Mouse (Mus musculus) G1E-ER4 (cell line): ENCODE measurements around the gene 4921517D22Rik. TPM values are rescaled to one million over a fixed set of nuclear protein-coding genes. Genes with fewer than 3 reads are reported as not detected.

Experiments
- GATA1 ChIP-seq: IDR thresholded peaks from one replicate; pipeline ENCODE4 v1.8.0; 2012; ENCODE audit warnings: low read length, inconsistent platforms
- polyA plus RNA-seq: library from polyadenylated mRNA; stranded (reverse); fragments of >175 nt; gene quantifications from 2 replicates; pipeline ENCODE4 v1.2.3, GENCODE M21; 2012

4921517D22Rik gene
- polyA plus RNA-seq, 1 experiment = not detected

DNA sequence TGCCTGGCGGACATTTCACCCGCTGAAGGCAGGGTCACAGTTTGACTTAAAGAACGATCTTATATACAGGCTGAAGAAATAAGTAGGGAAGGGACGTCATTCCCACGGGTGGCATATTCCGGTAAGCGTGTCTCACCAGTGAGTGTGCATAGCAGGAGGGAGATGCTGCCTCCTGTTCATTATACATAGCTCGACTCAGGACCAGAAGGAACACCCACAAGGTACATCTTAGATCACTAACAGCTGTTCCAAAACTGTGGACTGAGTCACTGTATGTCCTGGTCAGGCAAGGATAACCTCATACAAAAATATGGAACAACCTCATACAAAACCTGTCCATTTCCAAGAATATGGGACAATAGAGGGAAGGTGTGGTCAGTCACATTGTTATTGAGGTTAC, 5.2 kb upstream of the 4921517D22Rik start:
- no peak for TF ChIP-seq GATA1

DNA sequence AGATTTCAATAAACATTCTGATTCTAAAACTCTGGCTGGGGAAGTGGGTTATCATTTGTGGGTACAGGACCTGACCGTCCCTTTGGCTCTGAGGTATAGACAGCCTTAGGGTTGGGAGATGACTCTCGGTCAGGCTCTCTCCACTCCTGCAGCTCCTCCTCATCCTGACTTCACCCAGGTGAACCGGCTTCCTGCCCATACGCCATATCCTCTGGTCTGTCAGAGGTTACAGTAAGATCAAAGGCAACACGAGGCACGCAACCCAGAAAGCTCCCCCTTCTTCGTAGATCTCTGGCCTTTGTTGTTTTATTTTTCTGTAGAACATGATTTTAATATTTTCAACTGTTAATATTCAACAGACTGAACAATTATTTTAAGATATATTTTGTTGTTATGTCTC, 1.9 kb upstream of the 4921517D22Rik start:
- TF ChIP-seq GATA1 = no peak

DNA sequence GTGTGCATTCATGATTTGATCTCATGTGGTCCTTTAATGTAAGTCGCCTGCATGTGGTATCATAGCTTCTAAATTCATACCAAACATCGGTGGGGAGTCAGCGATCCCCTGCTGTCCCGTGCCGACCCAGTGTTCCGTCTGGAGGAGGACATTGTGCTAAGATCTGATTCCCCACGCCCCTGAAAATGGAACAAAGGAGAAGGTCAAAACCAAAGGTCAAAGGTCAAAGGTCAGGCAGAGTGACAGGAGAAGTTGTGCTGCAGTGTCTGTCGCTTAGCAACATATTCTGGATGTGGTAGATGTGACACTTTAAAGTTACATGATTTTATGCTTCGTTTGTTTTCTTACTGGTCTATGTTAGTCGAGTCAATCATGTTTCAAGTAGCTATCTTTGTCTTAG, 2.4 kb downstream of the 4921517D22Rik start:
- no peak for TF ChIP-seq GATA1

DNA sequence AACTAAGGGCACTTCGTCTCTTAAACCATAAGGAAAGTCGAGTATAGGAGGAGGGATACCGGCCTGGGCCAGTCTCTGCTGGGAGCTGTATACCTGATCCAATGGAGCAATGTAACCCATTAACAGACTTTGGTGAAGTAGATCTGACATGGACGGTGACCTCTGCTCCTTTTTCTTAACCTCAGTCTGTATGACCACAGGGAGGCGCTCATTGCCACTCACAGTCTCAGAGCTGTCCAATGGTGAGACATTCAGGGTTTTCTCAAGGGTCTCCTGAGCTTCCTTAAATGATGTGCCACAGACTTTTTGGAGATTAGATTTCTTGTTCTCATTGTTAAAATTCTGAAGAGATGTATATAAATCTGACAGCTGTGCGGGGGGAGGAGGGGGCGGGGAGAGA, 3.3 kb downstream of the 4921517D22Rik start:
- no peak for TF ChIP-seq GATA1

DNA sequence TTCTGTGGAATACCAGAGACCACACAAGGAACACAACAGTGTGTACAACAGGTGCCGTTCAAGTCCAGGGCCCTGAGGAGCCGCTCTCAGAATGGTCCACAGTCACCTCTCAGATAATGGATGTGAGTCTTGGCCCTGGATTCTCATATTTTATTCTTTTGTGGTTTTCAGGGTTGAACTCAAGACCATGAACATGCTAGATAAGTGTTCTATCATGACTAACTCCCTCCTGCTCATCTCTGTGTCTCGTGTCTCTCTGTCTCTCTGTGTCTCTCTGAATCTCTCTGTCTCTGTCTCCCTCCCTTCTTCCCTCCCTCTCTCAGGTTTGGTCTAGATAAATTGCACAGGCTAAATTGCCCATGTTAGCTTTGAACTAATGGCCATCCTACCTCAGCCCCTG, 4.1 kb downstream of the 4921517D22Rik start:
- no peak for TF ChIP-seq GATA1

DNA sequence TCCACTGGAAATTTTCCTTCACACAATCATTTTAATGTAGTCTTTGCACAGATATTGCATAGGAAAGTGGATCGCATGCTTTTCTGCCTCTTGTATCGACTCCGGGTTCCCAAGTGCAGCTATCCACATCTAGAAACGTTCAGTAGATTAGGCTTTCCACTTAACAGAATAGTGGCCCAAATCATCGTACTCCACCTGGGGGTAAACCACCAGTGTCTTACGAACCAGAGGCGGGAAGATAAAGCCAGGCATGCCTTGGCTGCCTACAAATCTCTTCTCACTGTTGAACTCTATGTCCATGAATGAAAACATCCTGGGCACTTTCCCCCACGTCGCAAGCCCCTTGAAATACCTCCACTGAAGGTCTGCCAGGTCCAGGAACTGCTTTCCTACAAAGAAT, 4.6 kb downstream of the 4921517D22Rik start:
- TF ChIP-seq GATA1 = no peak

DNA sequence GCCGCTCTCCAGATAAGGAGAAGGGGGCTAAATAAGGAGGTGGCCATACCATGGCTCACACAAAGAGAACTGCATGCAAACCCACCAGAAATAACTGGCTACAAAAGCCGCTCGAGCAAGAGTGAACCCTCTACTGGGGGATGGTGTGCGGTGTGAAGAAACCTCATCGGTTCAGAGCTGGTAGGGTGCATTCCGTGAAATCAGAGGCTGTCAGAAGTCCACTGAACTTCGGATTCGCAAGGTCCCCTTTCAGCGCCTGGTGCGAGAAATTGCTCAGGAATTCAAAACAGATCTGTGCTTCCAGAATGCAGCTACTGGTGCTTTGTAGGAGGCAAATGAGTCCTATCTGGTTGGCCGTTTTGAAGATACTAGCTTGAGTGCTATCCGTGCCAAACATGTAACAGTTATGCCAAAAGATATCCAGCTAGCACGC, 5.6 kb downstream of the 4921517D22Rik start:
- TF ChIP-seq GATA1 = no peak

DNA sequence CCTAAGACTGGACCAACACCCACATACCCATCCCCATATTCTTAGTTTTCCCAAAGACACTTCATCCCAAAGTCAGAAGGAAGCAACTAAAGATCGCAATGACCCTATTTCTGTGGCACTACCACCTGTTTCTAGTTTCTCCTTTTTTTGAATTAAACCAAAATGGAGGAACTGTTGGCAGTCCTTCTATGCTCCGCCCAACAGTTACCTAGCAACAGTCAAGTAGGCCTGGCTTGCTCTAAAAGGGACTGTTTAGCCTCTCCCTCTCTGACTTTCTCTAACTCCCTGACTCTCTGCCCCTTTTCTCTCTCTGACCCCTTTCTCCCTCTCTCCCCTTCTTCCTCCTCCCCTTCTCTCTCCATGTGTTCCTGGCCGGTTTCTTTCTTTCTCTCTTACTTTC, 8.7 kb downstream of the 4921517D22Rik start:
- TF ChIP-seq GATA1 = no peak

DNA sequence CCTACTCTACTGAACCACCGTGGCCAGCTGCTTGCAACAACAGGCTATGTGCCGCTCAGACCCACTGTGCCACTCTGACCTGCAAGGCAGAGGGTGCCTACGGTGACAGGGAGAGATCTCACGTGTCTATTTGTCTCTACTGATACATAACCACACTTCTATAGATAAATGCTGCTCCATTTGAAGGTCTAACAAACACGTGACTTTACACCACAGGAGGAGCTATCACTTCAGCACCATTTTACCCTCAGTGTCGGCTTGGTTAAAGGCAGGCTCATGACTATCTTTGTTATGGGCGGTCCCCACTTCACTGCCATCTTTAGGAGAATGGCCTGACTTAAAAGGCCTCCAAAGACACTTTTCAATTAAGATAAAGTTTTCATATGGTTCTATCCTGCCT, 11.3 kb downstream of the 4921517D22Rik start:
- TF ChIP-seq GATA1 = peak; percentile 31

DNA sequence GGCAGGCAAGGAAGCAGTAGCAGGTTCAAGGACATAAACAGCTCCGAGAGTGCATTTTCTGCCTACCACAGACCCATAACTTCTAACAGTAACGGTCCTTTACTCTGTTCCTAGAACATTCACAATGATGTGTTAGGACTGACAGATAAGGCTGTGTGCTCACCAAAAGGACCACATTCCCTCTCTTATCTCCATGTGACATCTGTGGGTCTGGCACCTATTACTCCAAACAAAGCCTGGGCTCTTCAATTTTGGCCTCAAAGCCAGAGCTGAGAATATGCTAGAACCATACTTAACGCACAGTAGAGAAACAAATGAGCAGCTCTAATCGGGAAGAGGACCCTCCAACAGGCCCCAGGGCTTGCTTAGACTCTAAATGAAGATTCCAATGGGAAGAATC, 14.0 kb downstream of the 4921517D22Rik start:
- no peak for TF ChIP-seq GATA1

DNA sequence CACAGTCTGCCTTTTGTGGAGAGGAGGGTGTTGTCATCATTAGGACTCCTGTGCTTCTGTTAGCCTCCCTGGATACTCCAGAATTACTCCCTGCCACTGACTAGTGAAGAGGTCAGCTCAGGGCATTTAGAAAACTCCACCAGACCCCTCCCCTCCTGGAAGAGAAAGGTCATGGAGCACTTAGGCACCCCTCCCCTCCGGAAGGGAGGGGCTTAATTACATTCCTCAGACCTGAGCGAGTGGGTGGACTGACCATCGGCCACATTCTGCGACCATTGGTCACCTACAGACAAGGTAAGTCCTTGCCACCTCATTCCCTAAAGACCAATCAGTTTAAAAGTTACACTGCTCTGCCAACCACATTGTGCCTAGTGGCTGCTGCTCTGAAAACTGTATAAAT, 14.6 kb downstream of the 4921517D22Rik start:
- no peak for TF ChIP-seq GATA1

DNA sequence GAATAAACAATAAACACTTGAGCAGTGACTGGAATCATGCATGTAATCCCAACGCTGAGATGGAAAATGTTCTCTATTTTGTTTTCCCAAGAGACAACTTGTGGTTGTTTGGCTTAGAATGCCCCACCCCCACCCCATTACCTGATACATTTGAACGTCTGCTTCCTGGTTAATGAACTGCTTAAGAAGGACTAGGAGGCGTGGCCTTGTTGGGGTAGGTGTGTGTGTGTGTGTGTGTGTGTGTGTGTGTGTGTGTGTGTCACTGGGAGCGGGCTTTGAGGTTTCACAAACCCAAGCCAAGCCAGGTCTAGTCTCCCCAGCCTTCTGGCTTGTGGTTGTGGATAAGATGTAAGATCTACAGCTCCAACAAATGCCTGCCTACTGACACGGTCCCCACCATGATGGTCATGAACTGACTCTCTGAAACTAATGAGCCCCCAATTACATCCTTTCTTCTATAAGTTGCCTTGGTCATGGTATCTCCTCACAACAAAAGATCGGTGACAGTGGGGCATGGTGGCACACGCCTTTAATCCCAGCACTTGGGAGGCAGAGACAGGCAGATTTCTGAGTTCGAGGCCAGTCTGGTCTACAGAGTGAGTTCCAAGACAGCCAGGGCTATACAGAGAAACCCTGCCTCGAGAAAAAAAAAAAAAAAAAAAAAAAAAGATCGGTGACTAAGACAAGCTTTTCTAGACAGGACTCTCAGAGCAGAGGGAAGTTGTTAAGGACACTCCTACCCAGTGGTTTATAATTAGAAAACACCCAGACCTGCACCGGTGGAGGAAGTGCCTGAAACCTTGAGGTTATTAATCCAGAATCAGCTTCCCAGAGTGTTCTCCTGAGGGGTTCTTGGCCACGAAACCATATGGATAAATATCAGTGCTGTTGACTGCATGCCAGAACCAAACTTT, 17.3 kb downstream of the 4921517D22Rik start:
- TF ChIP-seq GATA1 = no peak

DNA sequence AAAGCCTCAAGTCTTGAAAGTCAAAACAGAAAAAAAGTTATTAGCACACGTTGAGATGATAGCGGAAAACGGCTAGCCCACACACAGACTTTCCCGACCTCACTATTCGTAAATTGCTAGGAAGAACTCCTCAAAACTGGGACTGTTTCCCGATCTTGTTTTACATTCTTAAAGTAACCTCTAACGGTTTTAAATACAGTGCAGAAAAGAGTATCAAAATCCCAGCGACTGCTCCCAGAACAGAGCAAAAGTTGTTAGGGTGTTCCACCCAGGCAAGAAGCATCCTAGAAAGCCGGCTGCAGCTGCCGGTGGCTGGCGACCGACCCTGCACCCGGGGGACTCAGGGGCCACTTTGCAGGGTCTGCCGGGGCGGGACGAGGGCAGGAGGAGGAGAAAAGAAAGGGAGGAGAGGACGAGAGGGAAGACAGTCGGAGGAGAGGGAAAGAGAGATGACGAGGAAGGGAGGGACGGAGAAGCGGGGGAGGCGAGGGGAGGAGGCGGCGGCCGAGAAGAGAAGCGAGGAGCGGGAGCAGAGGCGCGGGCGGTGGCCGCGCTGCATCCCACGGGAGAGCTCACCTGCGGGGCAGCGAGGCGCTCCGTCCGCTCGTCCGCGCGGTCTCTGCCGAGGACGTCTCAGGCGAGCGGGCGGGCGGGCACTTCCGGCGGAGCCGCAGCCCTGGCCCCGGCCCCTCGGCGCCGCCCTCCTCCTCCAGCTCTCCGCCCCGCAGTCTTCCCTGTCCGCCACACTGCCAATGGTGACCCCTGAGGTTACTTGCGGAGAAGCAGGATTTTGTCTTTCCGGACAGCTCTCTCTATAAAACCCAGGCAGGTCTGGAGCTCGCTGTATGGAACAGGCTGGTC, 18.5 kb downstream of the 4921517D22Rik start, which contains the start of gene Golm1:
Golm1 (minus strand) TSS at position 661 of the 861 bp plus-strand sequence.
- no peak for TF ChIP-seq GATA1

DNA sequence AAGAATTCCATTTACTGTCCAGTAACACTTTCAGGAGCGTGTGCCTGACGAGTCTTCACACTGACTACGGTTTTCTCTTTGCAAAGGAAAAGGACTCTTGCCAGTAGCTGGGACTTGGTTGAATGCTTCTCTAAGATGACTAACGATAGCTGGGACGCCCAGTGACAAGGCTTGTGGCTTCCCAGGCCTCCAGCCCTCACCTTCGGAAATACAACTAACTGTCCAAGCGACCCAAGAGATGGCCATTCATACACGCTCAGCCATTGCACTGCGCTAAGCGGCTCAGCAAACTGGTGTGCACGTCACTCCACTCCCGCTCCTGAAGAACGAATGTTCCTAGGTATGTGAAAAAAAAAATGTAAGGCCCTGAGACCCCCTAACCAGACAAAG, 19.2 kb downstream of the 4921517D22Rik start:
- no peak for TF ChIP-seq GATA1

DNA sequence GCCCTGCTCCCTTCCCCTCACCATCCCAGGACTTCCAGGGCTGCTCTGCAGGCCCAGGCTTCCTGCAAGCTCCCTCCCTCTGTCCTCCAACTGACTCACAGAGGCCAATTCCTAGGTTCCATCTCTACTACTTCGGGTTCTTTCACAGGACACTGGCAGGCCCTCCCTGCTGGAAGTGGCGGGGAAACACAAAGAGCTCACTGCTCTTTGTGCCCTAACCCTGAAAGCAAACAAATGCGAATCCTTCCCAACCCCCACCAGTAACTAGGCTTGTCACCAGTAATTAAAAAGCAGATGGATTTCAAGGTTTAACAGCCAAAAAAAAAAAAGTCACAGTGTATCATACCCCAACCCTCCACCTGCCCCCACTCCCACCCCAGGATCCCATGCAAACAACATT, 19.7 kb downstream of the 4921517D22Rik start:
- TF ChIP-seq GATA1 = no peak

DNA sequence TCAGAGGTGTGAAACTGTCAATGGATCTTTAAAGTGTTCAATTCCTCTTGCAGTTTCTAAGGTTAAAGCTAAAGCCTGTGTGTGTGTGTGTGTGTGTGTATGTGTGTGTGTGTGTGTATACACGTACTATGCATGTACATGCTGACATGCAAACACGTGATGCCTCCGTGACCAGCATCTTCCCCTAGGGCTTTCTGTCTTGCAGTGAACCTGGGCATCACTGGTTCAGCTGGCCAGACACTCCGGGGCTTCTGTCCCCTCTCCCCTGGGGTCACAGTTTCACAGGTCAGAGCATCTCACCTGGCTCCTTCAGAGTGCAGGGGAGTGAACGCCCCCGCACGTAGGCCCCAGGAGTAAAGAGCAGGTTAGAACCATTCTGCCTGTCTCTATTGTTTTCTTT, 20.3 kb downstream of the 4921517D22Rik start:
- no peak for TF ChIP-seq GATA1
